Mouse (Mus musculus): ENCODE measurements around the gene Ttc22. TPM values are rescaled to one million over a fixed set of nuclear protein-coding genes. Genes with fewer than 3 reads are reported as not detected.

Gene Ttc22
- polyA plus RNA-seq, 2 experiments = 5.9 to 6.9 TPM

GRCm38 (mm10) chr4:106643483-106644217 is 21.4 kb downstream of the Ttc22 start:
- Histone ChIP-seq H3K9ac (ENCODE audit: low read depth, low read length, severe bottlenecking) (no peak overlapping the region), H3K4me2 (replicated peaks; ENCODE audit: low read depth, low read length, severe bottlenecking) (peak overlapping the region; percentile 28), H3K27me3 (ENCODE audit: control insufficient read depth, insufficient read depth, low read length) (no peaks in the 10 kb centered on the region), H3K9me3 (ENCODE audit: control insufficient read depth, low read length) (0 out of 2 replicates have a peak, but pooled peaks cover 4% of the 10 kb centered on the region), H3K27ac (replicated peaks; ENCODE audit: low read depth, low read length) (peak overlapping the region; percentile 67), H3K4me1 (ENCODE audit: control insufficient read depth, insufficient read depth, low read length) (peaks cover 15% of the 10 kb centered on the region), H3K4me3 (replicated peaks; ENCODE audit: low read length) (no peak overlapping the region), H3K36me3 (ENCODE audit: control insufficient read depth, insufficient read depth, low read length) (no peaks in the 10 kb centered on the region)
- WGBS = 8% methylated on average over 8 of the region's 8 CpGs
- DNase-seq (ENCODE audit: low spot score) (peak; percentile 7), ATAC-seq (ENCODE audit: low FRiP score, low read depth) (peak; percentile 37)
- no peak for TF ChIP-seq POLR2A (IDR thresholded peaks at IDR 0.05; ENCODE audit: borderline replicate concordance, extremely low read depth, insufficient read depth, insufficient read length)

- H3K27ac ChIP-seq (replicated peaks; ENCODE audit: low read depth, low read length) = peak overlapping the region; percentile 67
- 0 out of 2 replicates have a peak, but pooled peaks cover 4% of the 10 kb centered on the region for H3K9me3 ChIP-seq (ENCODE audit: control insufficient read depth, low read length)
- no peak for TF ChIP-seq POLR2A (IDR thresholded peaks at IDR 0.05; ENCODE audit: borderline replicate concordance, extremely low read depth, insufficient read depth, insufficient read length)
- no peak for ATAC-seq (ENCODE audit: low FRiP score, low read depth)
- H3K9ac ChIP-seq (ENCODE audit: low read depth, low read length, severe bottlenecking) = no peak overlapping the region
- peaks cover 15% of the 10 kb centered on the region for H3K4me1 ChIP-seq (ENCODE audit: control insufficient read depth, insufficient read depth, low read length)
- 51% methylated on average over 6 of the region's 6 CpGs for WGBS
- H3K4me3 ChIP-seq (replicated peaks; ENCODE audit: low read length) = no peak overlapping the region
- DNase-seq (ENCODE audit: low spot score) = no peak
- H3K36me3 ChIP-seq (ENCODE audit: control insufficient read depth, insufficient read depth, low read length) = no peaks in the 10 kb centered on the region
- H3K4me2 ChIP-seq (replicated peaks; ENCODE audit: low read depth, low read length, severe bottlenecking) = peak overlapping the region; percentile 28; the same call in 1 of the 2 replicates
- H3K27me3 ChIP-seq (ENCODE audit: control insufficient read depth, insufficient read depth, low read length) = no peaks in the 10 kb centered on the region
These were observed 22.0 kb downstream of the Ttc22 start for GRCm38 (mm10) chr4:106644218-106644610.

DNA sequence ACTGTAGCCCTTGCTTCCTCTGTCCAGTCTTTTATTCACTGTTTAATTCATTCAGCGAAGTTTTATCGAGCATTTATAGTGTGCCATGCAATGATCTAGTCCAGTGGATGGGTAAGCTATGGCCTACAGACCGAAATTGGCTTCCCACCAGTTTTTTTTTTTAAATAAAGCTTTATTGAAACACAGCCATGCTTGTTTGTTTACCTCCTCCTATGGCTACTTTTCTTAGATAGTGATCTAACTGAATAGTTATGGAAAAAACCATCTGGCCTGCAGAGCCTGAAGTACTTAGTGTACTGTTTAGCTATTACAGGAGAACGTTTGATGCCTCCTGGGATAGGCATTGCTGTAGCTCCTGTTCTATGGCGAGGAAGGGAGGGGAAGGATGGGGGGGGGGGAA is 23.6 kb downstream of the Ttc22 start:
- ATAC-seq (ENCODE audit: low FRiP score, low read depth) (no peak), DNase-seq (ENCODE audit: low spot score) (no peak)
- no peaks in the 10 kb centered on the region for H3K9me3 ChIP-seq (ENCODE audit: control insufficient read depth, low read length)
- no peak overlapping the region for H3K27ac ChIP-seq (replicated peaks; ENCODE audit: low read depth, low read length)
- no peak overlapping the region for H3K4me2 ChIP-seq (replicated peaks; ENCODE audit: low read depth, low read length, severe bottlenecking)
- H3K4me1 ChIP-seq (ENCODE audit: control insufficient read depth, insufficient read depth, low read length) = peaks cover 15% of the 10 kb centered on the region
- no peaks in the 10 kb centered on the region for H3K27me3 ChIP-seq (ENCODE audit: control insufficient read depth, insufficient read depth, low read length)
- H3K36me3 ChIP-seq (ENCODE audit: control insufficient read depth, insufficient read depth, low read length) = no peaks in the 10 kb centered on the region
- WGBS = 72% methylated on average over 5 of the region's 5 CpGs
- H3K4me3 ChIP-seq (replicated peaks; ENCODE audit: low read length) = no peak overlapping the region
- no peak overlapping the region for H3K9ac ChIP-seq (ENCODE audit: low read depth, low read length, severe bottlenecking)
- TF ChIP-seq POLR2A (IDR thresholded peaks at IDR 0.05; ENCODE audit: borderline replicate concordance, extremely low read depth, insufficient read depth, insufficient read length) = no peak

- Histone ChIP-seq H3K9ac (ENCODE audit: low read depth, low read length, severe bottlenecking) (no peak overlapping the region), H3K4me3 (replicated peaks; ENCODE audit: low read length) (no peak overlapping the region), H3K4me1 (ENCODE audit: control insufficient read depth, insufficient read depth, low read length) (peaks cover 22% of the 10 kb centered on the region), H3K27me3 (ENCODE audit: control insufficient read depth, insufficient read depth, low read length) (no peaks in the 10 kb centered on the region), H3K9me3 (ENCODE audit: control insufficient read depth, low read length) (no peaks in the 10 kb centered on the region), H3K27ac (replicated peaks; ENCODE audit: low read depth, low read length) (no peak overlapping the region), H3K36me3 (ENCODE audit: control insufficient read depth, insufficient read depth, low read length) (no peaks in the 10 kb centered on the region), H3K4me2 (replicated peaks; ENCODE audit: low read depth, low read length, severe bottlenecking) (no peak overlapping the region)
- DNase-seq (ENCODE audit: low spot score) (no peak), ATAC-seq (ENCODE audit: low FRiP score, low read depth) (no peak)
- WGBS = 52% methylated on average over 6 of the region's 6 CpGs
- TF ChIP-seq POLR2A (IDR thresholded peaks at IDR 0.05; ENCODE audit: borderline replicate concordance, extremely low read depth, insufficient read depth, insufficient read length) = no peak
These were observed 24.9 kb downstream of the Ttc22 start for GRCm38 (mm10) chr4:106647137-106647536.

DNA sequence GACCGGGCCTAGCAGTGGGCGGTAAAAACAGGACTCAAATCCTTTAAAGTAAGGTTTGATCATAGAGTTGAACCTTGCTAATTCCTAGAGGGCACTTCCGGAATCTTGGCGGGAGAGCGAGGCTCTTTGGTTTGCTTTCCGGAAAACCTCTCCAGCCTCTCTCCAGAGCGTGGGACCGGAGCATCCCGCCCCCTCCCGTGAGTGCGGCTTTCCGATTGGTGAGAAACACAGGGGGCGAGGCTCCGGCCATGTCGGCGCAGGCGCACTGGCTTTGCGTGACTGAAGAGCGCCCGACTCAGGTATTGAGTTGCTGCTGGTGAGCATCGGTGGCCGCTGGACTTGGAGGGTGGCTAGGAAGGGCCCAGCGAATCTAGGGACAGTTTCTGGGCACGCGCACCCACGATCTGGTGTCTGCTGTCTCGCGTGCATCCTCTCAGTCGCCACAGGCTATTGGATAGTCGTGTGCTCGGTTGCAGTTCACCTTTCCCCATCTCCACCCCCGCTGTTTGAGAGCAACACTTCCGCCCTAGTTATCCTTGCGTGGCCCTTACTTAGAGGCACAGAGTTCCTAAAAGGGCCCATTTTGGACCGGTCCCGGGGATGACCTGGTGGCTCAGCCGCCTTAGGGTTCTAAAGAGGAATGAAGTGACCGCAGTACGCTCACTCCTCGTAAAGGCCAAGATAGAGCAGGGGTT is 28.7 kb downstream of the Ttc22 start, which contains the start of gene Pars2:
Pars2 (plus strand) TSS at position 237 of the 695 bp plus-strand sequence.
- peak; percentile 86; the same call in 1 of the 2 replicates for TF ChIP-seq POLR2A (IDR thresholded peaks at IDR 0.05; ENCODE audit: borderline replicate concordance, extremely low read depth, insufficient read depth, insufficient read length)
- Histone ChIP-seq H3K4me1 (ENCODE audit: control insufficient read depth, insufficient read depth, low read length) (peaks cover 7% of the 10 kb centered on the region), H3K4me3 (replicated peaks; ENCODE audit: low read length) (peak within 1 kb of the TSS; percentile 57), H3K27me3 (ENCODE audit: control insufficient read depth, insufficient read depth, low read length) (no peaks in the 10 kb centered on the region), H3K36me3 (ENCODE audit: control insufficient read depth, insufficient read depth, low read length) (peaks cover 28% of the 10 kb centered on the region), H3K27ac (replicated peaks; ENCODE audit: low read depth, low read length) (peak within 1 kb of the TSS; percentile 61; the same call in 1 of the 2 replicates), H3K9ac (ENCODE audit: low read depth, low read length, severe bottlenecking) (peak within 1 kb of the TSS; percentile 78), H3K9me3 (ENCODE audit: control insufficient read depth, low read length) (no peaks in the 10 kb centered on the region), H3K4me2 (replicated peaks; ENCODE audit: low read depth, low read length, severe bottlenecking) (peak within 1 kb of the TSS; percentile 87)
- peak; percentile 98 for DNase-seq (ENCODE audit: low spot score)
- WGBS = 2% methylated on average over 40 of the region's 40 CpGs
- peak; percentile 98 for ATAC-seq (ENCODE audit: low FRiP score, low read depth)

Measured in limb, embryonic 14.5 days (tissue).